Mouse (Mus musculus): Measurements from ENCODE around the gene Clcnkb. TPM values are rescaled to one million over a fixed set of nuclear protein-coding genes. Genes with fewer than 3 reads are reported as not detected.

The Clcnkb gene
- polyA plus RNA-seq, 1 experiment from 2014 or later: not detected

Other genes starting within 250 kb of the Clcnkb start
- 7.3 and 7.8 TPM in 2 replicates for gene Rsg1, start 202.1 kb downstream of the Clcnkb start, polyA plus RNA-seq (2016; fragmentation: Nextera tagmentation; extraction: Ambion mirVana)
- 1.3 and 2.2 TPM in 2 replicates for gene Arhgef19, start 176.5 kb downstream of the Clcnkb start, polyA plus RNA-seq (2016; fragmentation: Nextera tagmentation; extraction: Ambion mirVana)
- 3.3 and 3.7 TPM in 2 replicates for gene Epha2, start 114.8 kb downstream of the Clcnkb start, polyA plus RNA-seq (2016; fragmentation: Nextera tagmentation; extraction: Ambion mirVana)
- gene Fam131c, start 47.8 kb downstream of the Clcnkb start, polyA plus RNA-seq (2016; fragmentation: Nextera tagmentation; extraction: Ambion mirVana): 0.55 and 0.63 TPM in 2 replicates
- gene Clcnka, start 17.3 kb downstream of the Clcnkb start, polyA plus RNA-seq (2016; fragmentation: Nextera tagmentation; extraction: Ambion mirVana): 0.05 and 0.06 TPM in 2 replicates
- not detected in 2 replicates for gene Hspb7, start 4.8 kb upstream of the Clcnkb start, polyA plus RNA-seq (2016; fragmentation: Nextera tagmentation; extraction: Ambion mirVana)
- not detected in 2 replicates for gene Srarp, start 20.1 kb upstream of the Clcnkb start, polyA plus RNA-seq (2016; fragmentation: Nextera tagmentation; extraction: Ambion mirVana)
- 58.9 and 61.1 TPM in 2 replicates for gene Zbtb17, start 28.6 kb upstream of the Clcnkb start, polyA plus RNA-seq (2016; fragmentation: Nextera tagmentation; extraction: Ambion mirVana)
- gene Spen, start 122.6 kb upstream of the Clcnkb start, polyA plus RNA-seq (2016; fragmentation: Nextera tagmentation; extraction: Ambion mirVana): 10.7 and 12.0 TPM in 2 replicates
- gene Fblim1, start 190.1 kb upstream of the Clcnkb start, polyA plus RNA-seq (2016; fragmentation: Nextera tagmentation; extraction: Ambion mirVana): 23.2 and 30.1 TPM in 2 replicates
- gene Tmem82, start 202.6 kb upstream of the Clcnkb start, polyA plus RNA-seq (2016; fragmentation: Nextera tagmentation; extraction: Ambion mirVana): 0.86 and 1.0 TPM in 2 replicates
- not detected in 2 replicates for gene Slc25a34, start 207.8 kb upstream of the Clcnkb start, polyA plus RNA-seq (2016; fragmentation: Nextera tagmentation; extraction: Ambion mirVana)
- 4.0 and 4.4 TPM in 2 replicates for gene Plekhm2, start 248.9 kb upstream of the Clcnkb start, polyA plus RNA-seq (2016; fragmentation: Nextera tagmentation; extraction: Ambion mirVana)